Mouse (Mus musculus) liver, postnatal 0 days (tissue): Measurements from ENCODE around the gene Tas2r126.

Source experiments
- CTCF ChIP-seq: sonication (generic); IDR thresholded peaks from 2 replicates; pipeline ENCODE4 v1.5.1; 2016; ENCODE audit warnings: antibody characterized with exemption, low read depth
- EP300 ChIP-seq: IDR thresholded peaks from 2 replicates; pipeline ENCODE4 v1.6.1; 2016; ENCODE audit warnings: antibody characterized with exemption, low read depth, mild to moderate bottlenecking

GRCm38 (mm10) chr6:42470542-42470941 lies 36.2 kb downstream of the Tas2r126 start:
- no peak for TF ChIP-seq EP300
- TF ChIP-seq CTCF, result no peak
